ENCODE assay signal across 12 mouse cellular contexts in genomic region chr11:106163546-106163945, GRCm38 (mm10). TPM values are rescaled to one million over a fixed set of nuclear protein-coding genes. Genes with fewer than 3 reads are reported as not detected.
DNase-seq lines count a peak whose midpoint lies in the region; ATAC-seq lines count a peak whose summit lies in the region.
"Had no signal": no experiment of that assay in that cellular context is flagged by ENCODE, and none has a peak within 500 bp of the region (broad histone marks: within the 10 kb centered on the region; RNA-seq: fewer than 3 reads in every experiment).

No protein-coding gene starts in this region.

- peak overlapping the region; percentile 71 for H3K27ac ChIP-seq in lung, embryonic 16.5 days (ENCODE audit: low read length)
- peak overlapping the region; percentile 72 for H3K27ac ChIP-seq in heart, embryonic 15.5 days
- H3K27ac ChIP-seq: embryonic facial prominence, embryonic 12.5 days; neural tube, embryonic 12.5 days had no signal

- DNase-seq in lung, adult 18-20 months: no peak
- DNase-seq in kidney, postnatal 25 days: peak; percentile 52 to 73
- DNase-seq in frontal cortex, postnatal 36 days (ENCODE audit: low spot score in 2 of 2): no peak
- DNase-seq in cerebellum, adult 11 months: no peak
- no peak for DNase-seq in testis, postnatal 14 days (ENCODE audit: low spot score)
- DNase-seq: forebrain, postnatal 0 days; left cerebral cortex, postnatal 4 days; right cerebral cortex, postnatal 25 days had no signal

- no peak for ATAC-seq in lung, embryonic 16.5 days (ENCODE audit: low read depth)
- ATAC-seq in heart, embryonic 15.5 days (replicated peaks; ENCODE audit: insufficient number of reproducible peaks, insufficient read depth, low FRiP score, low read depth): no peak
- ATAC-seq: forebrain, postnatal 0 days had no signal

- WGBS in lung, embryonic 16.5 days: 83% methylated on average over 4 of the region's 4 CpGs
- WGBS in heart, embryonic 15.5 days: 72% methylated on average over 4 of the region's 4 CpGs

- H3K4me3 ChIP-seq in lung, embryonic 16.5 days (ENCODE audit: low read length): no peak overlapping the region
- no peak overlapping the region for H3K4me3 ChIP-seq in heart, embryonic 15.5 days
- H3K4me3 ChIP-seq: embryonic facial prominence, embryonic 12.5 days; neural tube, embryonic 12.5 days had no signal

- no peak overlapping the region for H3K4me2 ChIP-seq in lung, embryonic 16.5 days (ENCODE audit: low read depth, low read length)
- H3K4me2 ChIP-seq in heart, embryonic 15.5 days: no peak overlapping the region
- H3K4me2 ChIP-seq: embryonic facial prominence, embryonic 12.5 days; neural tube, embryonic 12.5 days had no signal

- H3K4me1 ChIP-seq in lung, embryonic 16.5 days (replicated peaks; ENCODE audit: control insufficient read depth, insufficient read depth, low read length): peaks cover 14% of the 10 kb centered on the region
- H3K4me1 ChIP-seq in heart, embryonic 15.5 days (replicated peaks): peaks cover 26% of the 10 kb centered on the region

- no peaks in the 10 kb centered on the region for H3K27me3 ChIP-seq in lung, embryonic 16.5 days (ENCODE audit: control insufficient read depth, insufficient read depth, low read depth, low read length)
- H3K27me3 ChIP-seq in heart, embryonic 15.5 days: no peaks in the 10 kb centered on the region
- H3K27me3 ChIP-seq: embryonic facial prominence, embryonic 12.5 days; neural tube, embryonic 12.5 days had no signal

- H3K9ac ChIP-seq in lung, embryonic 16.5 days (ENCODE audit: low read length): no peak overlapping the region
- H3K9ac ChIP-seq in heart, embryonic 15.5 days: no peak overlapping the region
- H3K9ac ChIP-seq: embryonic facial prominence, embryonic 12.5 days; forebrain, postnatal 0 days; neural tube, embryonic 12.5 days had no signal

- H3K36me3 ChIP-seq in lung, embryonic 16.5 days (ENCODE audit: control insufficient read depth, insufficient read depth, low read length): peaks cover 6% of the 10 kb centered on the region
- peaks cover 10% of the 10 kb centered on the region for H3K36me3 ChIP-seq in heart, embryonic 15.5 days

- no peaks in the 10 kb centered on the region for H3K9me3 ChIP-seq in lung, embryonic 16.5 days (ENCODE audit: control insufficient read depth, low read length)
- H3K9me3 ChIP-seq in heart, embryonic 15.5 days (replicated peaks): no peaks in the 10 kb centered on the region
- H3K9me3 ChIP-seq: embryonic facial prominence, embryonic 12.5 days; neural tube, embryonic 12.5 days had no signal

RNA-seq across cellular contexts. Expression of gene Limd2, which starts 2.9 kb away (rescaled TPM):
- polyA plus RNA-seq in lung, embryonic 16.5 days (2015; fragmentation: Nextera tagmentation; extraction: Ambion mirVana): 218 and 247 TPM in 2 replicates
- polyA plus RNA-seq in heart, embryonic 15.5 days (2015; fragmentation: Nextera tagmentation; extraction: Ambion mirVana): 75.9 and 110 TPM in 2 replicates

RNA-seq across cellular contexts. Expression of gene Gm10840, which starts 2.9 kb away (rescaled TPM):
- polyA plus RNA-seq in lung, embryonic 16.5 days (2015; fragmentation: Nextera tagmentation; extraction: Ambion mirVana): not detected in 2 replicates
- polyA plus RNA-seq in heart, embryonic 15.5 days (2015; fragmentation: Nextera tagmentation; extraction: Ambion mirVana): not detected in 2 replicates
- polyA plus RNA-seq: embryonic facial prominence, embryonic 12.5 days; neural tube, embryonic 12.5 days had no signal

RNA-seq across cellular contexts. Expression of gene Strada, which starts 38.4 kb away (rescaled TPM):
- 22.7 and 24.2 TPM in 2 replicates for polyA plus RNA-seq in lung, embryonic 16.5 days (2015; fragmentation: Nextera tagmentation; extraction: Ambion mirVana)
- 16.5 and 20.0 TPM in 2 replicates for polyA plus RNA-seq in heart, embryonic 15.5 days (2015; fragmentation: Nextera tagmentation; extraction: Ambion mirVana)

RNA-seq across cellular contexts. Expression of gene Ccdc47, which starts 52.6 kb away (rescaled TPM):
- polyA plus RNA-seq in lung, embryonic 16.5 days (2015; fragmentation: Nextera tagmentation; extraction: Ambion mirVana): 91.9 and 96.3 TPM in 2 replicates
- polyA plus RNA-seq in heart, embryonic 15.5 days (2015; fragmentation: Nextera tagmentation; extraction: Ambion mirVana): 87.3 and 88.2 TPM in 2 replicates

RNA-seq across cellular contexts. Expression of gene Ddx42, which starts 53.2 kb away (rescaled TPM):
- polyA plus RNA-seq in lung, embryonic 16.5 days (2015; fragmentation: Nextera tagmentation; extraction: Ambion mirVana): 70.2 and 72.9 TPM in 2 replicates
- 41.1 and 47.3 TPM in 2 replicates for polyA plus RNA-seq in heart, embryonic 15.5 days (2015; fragmentation: Nextera tagmentation; extraction: Ambion mirVana)

Comparison
In these comparisons a context has a peak if more than half of its experiments do, and no peak if none do; other contexts are left out.
1. DNase-seq: peak in kidney, postnatal 25 days (2 of 2); none in lung, adult 18-20 months (0 of 2), frontal cortex, postnatal 36 days (0 of 2), cerebellum, adult 11 months (single experiment) and testis, postnatal 14 days (single experiment).